Mouse (Mus musculus) C2C12 (cell line): ENCODE results near the gene Pm20d2. TPM values are rescaled to one million over a fixed set of nuclear protein-coding genes. Genes with fewer than 3 reads are reported as not detected.
A peak's percentile ranks its signal among the peaks of the same experiment; 100 is the strongest.

Source experiments
- H3K27me3 ChIP-seq: one replicate; pipeline ENCODE4 v1.6.1; 2011; ENCODE audit not compliant: control insufficient read depth, insufficient read depth, insufficient read length
- H3K36me3 ChIP-seq: one replicate; pipeline ENCODE4 v1.6.1; 2011; ENCODE audit not compliant: control insufficient read depth, insufficient read depth
- H3K4me3 ChIP-seq: one replicate; pipeline ENCODE4 v1.5.1; 2011; ENCODE audit warnings: mild to moderate bottlenecking, control low read depth; ENCODE audit not compliant: poor library complexity, insufficient read depth, severe bottlenecking
- H3K79me2 ChIP-seq: one replicate; pipeline ENCODE4 v1.6.1; 2011; ENCODE audit not compliant: control insufficient read depth, insufficient read depth
- H3K79me3 ChIP-seq: one replicate; pipeline ENCODE4 v1.6.1; 2011; ENCODE audit warnings: low read depth, control low read depth
- H3ac ChIP-seq: one replicate; pipeline ENCODE3; 2011; ENCODE audit warnings: low read depth; ENCODE audit not compliant: control insufficient read depth, insufficient read length
- CEBPB ChIP-seq: IDR thresholded peaks from one replicate; pipeline ENCODE4 v1.6.1; 2011; ENCODE audit warnings: low read depth, mild to moderate bottlenecking, control low read depth, moderate library complexity
- CTCF ChIP-seq: IDR thresholded peaks from one replicate; pipeline ENCODE4 v1.5.1; 2011; ENCODE audit not compliant: control insufficient read depth, insufficient read depth, insufficient read length
- FOSL1 ChIP-seq: IDR thresholded peaks from one replicate; pipeline ENCODE4 v1.8.0; 2011; ENCODE audit warnings: mild to moderate bottlenecking, low read length; ENCODE audit not compliant: poor library complexity, insufficient read depth, severe bottlenecking
- MAX ChIP-seq: IDR thresholded peaks from one replicate; pipeline ENCODE4 v1.6.1; 2011; ENCODE audit warnings: mild to moderate bottlenecking, control low read depth
- MYOD1 ChIP-seq: IDR thresholded peaks from one replicate; pipeline ENCODE4 v1.6.1; 2011; ENCODE audit warnings: low read depth; ENCODE audit not compliant: control insufficient read depth, insufficient read length
- MYOG ChIP-seq: IDR thresholded peaks from one replicate; pipeline ENCODE4 v1.6.1; 2011; ENCODE audit not compliant: control insufficient read depth, insufficient read length; ENCODE audit errors: extremely low read depth
- USF1 ChIP-seq: IDR thresholded peaks from one replicate; pipeline ENCODE4 v1.6.1; 2011; ENCODE audit warnings: low read depth, mild to moderate bottlenecking, control low read depth, moderate library complexity
- polyA plus RNA-seq: library from polyadenylated mRNA; unstranded; fragments of >200 nt; fragmentation: generic; extraction: Trizol; gene quantifications from one replicate; pipeline ENCODE4 v1.2.1, GENCODE M21; 2012; ENCODE audit warnings: missing spikeins

The Pm20d2 gene
- polyA plus RNA-seq, 1 experiment = not detected

- H3K79me2 ChIP-seq = no peaks in the 10 kb centered on the region
- no peak overlapping the region for H3K4me3 ChIP-seq
- H3ac ChIP-seq = peak overlapping the region; percentile 3
- H3K27me3 ChIP-seq = peaks cover 25% of the 10 kb centered on the region
- TF ChIP-seq MYOG (no peak), CEBPB (no peak)
- no peaks in the 10 kb centered on the region for H3K79me3 ChIP-seq
- no peaks in the 10 kb centered on the region for H3K36me3 ChIP-seq
These were observed 479 bp downstream of the Pm20d2 start for GRCm38 (mm10) chr4:33188781-33189734.

- no peak overlapping the region for H3ac ChIP-seq
- peaks cover 25% of the 10 kb centered on the region for H3K27me3 ChIP-seq
- no peaks in the 10 kb centered on the region for H3K36me3 ChIP-seq
- TF ChIP-seq USF1 = no peak
- TF ChIP-seq CEBPB = no peak
- TF ChIP-seq MAX = no peak
- no peak for TF ChIP-seq MYOG
- no peak for TF ChIP-seq FOSL1
- TF ChIP-seq CTCF = no peak
- TF ChIP-seq MYOD1 = no peak
- no peak overlapping the region for H3K4me3 ChIP-seq
- no peaks in the 10 kb centered on the region for H3K79me2 ChIP-seq
- no peaks in the 10 kb centered on the region for H3K79me3 ChIP-seq
These were observed 1.4 kb downstream of the Pm20d2 start for GRCm38 (mm10) chr4:33188164-33188563.

GRCm38 (mm10) chr4:33183477-33183876, 6.1 kb downstream of the Pm20d2 start:
- Histone ChIP-seq H3K4me3 (no peak overlapping the region), H3K27me3 (peaks cover 34% of the 10 kb centered on the region), H3K79me3 (no peaks in the 10 kb centered on the region), H3K36me3 (no peaks in the 10 kb centered on the region), H3K79me2 (no peaks in the 10 kb centered on the region), H3ac (no peak overlapping the region)
- TF ChIP-seq MAX = no peak

GRCm38 (mm10) chr4:33152087-33153038, 37.2 kb downstream of the Pm20d2 start:
- Histone ChIP-seq H3K36me3 (no peaks in the 10 kb centered on the region), H3K4me3 (no peak overlapping the region), H3ac (no peak overlapping the region), H3K79me3 (no peaks in the 10 kb centered on the region), H3K27me3 (peaks cover 7% of the 10 kb centered on the region), H3K79me2 (no peaks in the 10 kb centered on the region)
- TF ChIP-seq MYOG (no peak), FOSL1 (no peak)

- Histone ChIP-seq H3ac (no peak overlapping the region), H3K79me2 (no peaks in the 10 kb centered on the region), H3K36me3 (no peaks in the 10 kb centered on the region), H3K4me3 (no peak overlapping the region), H3K79me3 (no peaks in the 10 kb centered on the region), H3K27me3 (peaks cover 19% of the 10 kb centered on the region)
- no peak for TF ChIP-seq CEBPB
- no peak for TF ChIP-seq CTCF
- no peak for TF ChIP-seq MAX
- no peak for TF ChIP-seq MYOD1
- TF ChIP-seq FOSL1 = no peak
- no peak for TF ChIP-seq MYOG
- no peak for TF ChIP-seq USF1
These were observed 40.4 kb downstream of the Pm20d2 start for GRCm38 (mm10) chr4:33149150-33149549.

- TF ChIP-seq MYOG = no peak
- TF ChIP-seq CTCF = no peak
- no peaks in the 10 kb centered on the region for H3K79me3 ChIP-seq
- H3K79me2 ChIP-seq = no peaks in the 10 kb centered on the region
- no peak overlapping the region for H3ac ChIP-seq
- H3K36me3 ChIP-seq = no peaks in the 10 kb centered on the region
- no peak overlapping the region for H3K4me3 ChIP-seq
- H3K27me3 ChIP-seq = peaks cover 22% of the 10 kb centered on the region
These were observed 41.7 kb downstream of the Pm20d2 start for GRCm38 (mm10) chr4:33147825-33148224.
